In the genomic region with DNA sequence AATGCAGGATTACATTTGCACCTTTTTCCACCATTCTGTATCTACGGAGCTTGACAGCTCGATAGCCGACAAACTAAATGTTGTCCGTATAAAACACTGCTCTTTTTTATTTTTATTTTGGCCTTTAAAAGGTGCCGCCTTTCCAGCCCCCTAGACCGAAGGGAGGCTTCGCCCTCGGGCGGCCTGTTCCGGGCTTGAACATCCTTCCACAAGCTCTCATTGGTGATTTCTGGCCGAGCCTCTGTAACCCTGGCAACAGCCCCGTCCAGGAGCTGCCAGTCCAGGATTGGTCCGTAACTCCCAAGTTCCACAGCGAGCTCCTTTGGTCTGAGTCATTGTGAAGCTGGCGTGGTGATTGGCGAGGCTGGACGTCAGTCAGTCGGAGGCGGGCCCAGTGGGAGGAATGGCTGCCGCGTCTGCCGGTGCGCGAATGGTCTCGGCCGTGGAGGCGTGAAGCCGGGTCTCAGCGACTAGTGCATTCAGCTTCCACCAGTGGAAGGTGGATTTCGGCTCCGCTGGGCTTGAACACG, we compare ENCODE assay signal across 8 mouse cellular contexts. TPM values are rescaled to one million over a fixed set of nuclear protein-coding genes. Genes with fewer than 3 reads are reported as not detected.
A peak's percentile ranks its signal among the peaks of the same experiment; 100 is the strongest.
DNase-seq lines count a peak whose midpoint lies in the region; ATAC-seq and TF ChIP-seq lines count a peak whose summit lies in the region.

A gene (plus strand): TSS at position 51 of the 530 bp plus-strand sequence.

- TF ChIP-seq POLR2A in lung, adult 2 months (IDR thresholded peaks at IDR 0.05; ENCODE audit: borderline replicate concordance, extremely low read depth, low read depth, low read length): peak; percentile 83; the same call in 1 of the 2 replicates

- peak within 1 kb of the TSS; percentile 99 for H3K9ac ChIP-seq in ES-E14 (ENCODE audit: insufficient read depth, low read depth, low read length, poor library complexity, severe bottlenecking)
- H3K9ac ChIP-seq in forebrain, embryonic 15.5 days (replicated peaks): peak within 1 kb of the TSS; percentile 75

- H3K4me3 ChIP-seq in ES-E14 (ENCODE audit: insufficient read depth in 1 of 2, low read depth in 1 of 2, low read length in 2 of 2, poor library complexity in 1 of 2, severe bottlenecking in 1 of 2): peak within 1 kb of the TSS; percentile 86 to 98
- H3K4me3 ChIP-seq in forebrain, embryonic 15.5 days: peak within 1 kb of the TSS; percentile 73
- H3K4me3 ChIP-seq in lung, adult 2 months (replicated peaks; ENCODE audit: extremely low read depth, low read depth, low read length): peak within 1 kb of the TSS; percentile 93

- peak within 1 kb of the TSS; percentile 99 for H3K27ac ChIP-seq in ES-E14 (ENCODE audit: insufficient read depth, low read depth, low read length, poor library complexity, severe bottlenecking)
- peak within 1 kb of the TSS; percentile 88 for H3K27ac ChIP-seq in forebrain, embryonic 15.5 days (replicated peaks)

- in situ Hi-C loops in ES-E14 (cut with MboI; ENCODE audit: low sequenced_read_pairs in 2 of 2, unreplicated experiment in 2 of 2): no loop called here

- no peaks in the 10 kb centered on the region for H3K27me3 ChIP-seq in forebrain, embryonic 15.5 days

- H3K9me3 ChIP-seq in ES-E14 (ENCODE audit: control insufficient read depth, insufficient read depth, low read depth, low read length): no peaks in the 10 kb centered on the region
- H3K9me3 ChIP-seq in forebrain, embryonic 15.5 days: no peaks in the 10 kb centered on the region

- peaks cover 10 to 35% of the 10 kb centered on the region in 2 experiments for H3K4me1 ChIP-seq in ES-E14 (ENCODE audit: control insufficient read depth in 2 of 2, insufficient read depth in 2 of 2, low read length in 2 of 2, poor library complexity in 1 of 2)
- H3K4me1 ChIP-seq in forebrain, embryonic 15.5 days: peaks cover 23% of the 10 kb centered on the region
- no peaks in the 10 kb centered on the region; the same call in none of the 2 replicates for H3K4me1 ChIP-seq in lung, adult 2 months (ENCODE audit: control insufficient read depth, insufficient read depth, low read length)

- H3K4me2 ChIP-seq in forebrain, embryonic 15.5 days (replicated peaks): peak within 1 kb of the TSS; percentile 66

- DNase-seq in ES-E14 (ENCODE audit: low read depth, low spot score): peak; percentile 97
- DNase-seq in cerebellum, adult 11-12 months: peak; percentile 99
- DNase-seq in heart, postnatal 25 days (ENCODE audit: low spot score): peak; percentile 99
- DNase-seq in layer of hippocampus, adult 18-20 months (ENCODE audit: low spot score in 2 of 2): peak; percentile 99 to 100
- DNase-seq in lung, adult 2 months: peak; percentile 100
- peak; percentile 96 to 98 for DNase-seq in thymus, adult 18-20 months

- under 1% methylated on average over 32 of the region's 32 CpGs for WGBS in forebrain, embryonic 15.5 days
- 1% methylated on average over 32 of the region's 32 CpGs for WGBS in lung, adult 2 months

- intact Hi-C loops in heart, postnatal 25 days (cut with DNase I): no loop called here

- TF ChIP-seq CTCF in lung, adult 2 months (IDR thresholded peaks at IDR 0.05; ENCODE audit: insufficient read depth, low read length): no peak

- peaks cover 43% of the 10 kb centered on the region for H3K36me3 ChIP-seq in ES-E14 (ENCODE audit: control insufficient read depth, insufficient read depth, low read length, poor library complexity, severe bottlenecking)
- H3K36me3 ChIP-seq in forebrain, embryonic 15.5 days: peaks cover 44% of the 10 kb centered on the region

- ATAC-seq in forebrain, embryonic 15.5 days (replicated peaks): peak; percentile 99
- peak; percentile 98 for ATAC-seq in neutrophil, adult 5-6 weeks (ENCODE audit: extremely low read depth, insufficient number of reproducible peaks, low FRiP score, poor library complexity, severe bottlenecking)

TF ChIP-seq in ES-E14, 5 proteins besides CTCF, POLR2A, EP300 and RAD21:
- 0 out of 2 replicates have a peak, but pooled peaks have one; percentile 32 for TF ChIP-seq HCFC1 (IDR thresholded peaks at IDR 0.05; ENCODE audit: borderline replicate concordance, insufficient read depth, low read length)
- no peak for TF ChIP-seq ZC3H11A (IDR thresholded peaks at IDR 0.05; ENCODE audit: borderline replicate concordance, low read depth, low read length)

RNA-seq across cellular contexts. Expression of the gene that starts here (rescaled TPM):
- 21.5 and 22.6 TPM in 2 replicates for total RNA-seq in ES-E14 (2012; rRNA removed)
- polyA plus RNA-seq in forebrain, embryonic 15.5 days (2015; fragmentation: Nextera tagmentation; extraction: Ambion mirVana): 22.8 TPM in 2 replicates
- total RNA-seq in heart, postnatal 25 days (2021): 1 to 10 TPM; 3.6 to 4.5 TPM
- 10 to 100 TPM; 22.7 to 26.3 TPM for total RNA-seq in layer of hippocampus, adult 18-20 months (2021)
- polyA plus RNA-seq in lung, adult 2 months (2012; rRNA removed): 9.8 and 10.3 TPM in 2 replicates
- total RNA-seq in neutrophil, adult 5-6 weeks (2017): 1.8 and 2.9 TPM in 2 replicates

Comparison
In these comparisons a context has a peak if more than half of its experiments do, and no peak if none do; other contexts are left out.
1. Peak in every context shown above with its lines: DNase-seq, ATAC-seq, H3K4me3 ChIP-seq and H3K27ac ChIP-seq.